In the genomic region with DNA sequence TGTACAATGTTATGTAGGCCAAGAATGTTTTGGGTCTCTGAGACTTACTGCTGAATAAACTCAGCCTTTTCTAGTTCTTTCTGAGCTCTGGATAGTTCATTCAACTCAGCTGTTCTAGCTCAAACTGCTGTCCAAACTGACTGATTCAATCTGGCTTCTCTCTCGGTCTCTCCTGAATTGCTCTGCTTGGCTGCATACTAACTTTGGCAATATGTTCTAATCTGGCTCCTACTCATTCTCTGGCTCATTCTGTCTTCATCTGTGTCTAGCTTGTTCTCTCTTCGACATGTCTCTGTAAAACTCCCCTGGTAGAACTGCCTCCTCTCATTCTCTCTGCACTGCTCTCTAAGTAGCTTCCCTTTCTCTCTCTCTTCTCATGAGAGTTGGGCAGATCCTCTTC, we compare ENCODE assay signal across 15 mouse cellular contexts.
DNase-seq lines count a peak whose midpoint lies in the region.
"Had no signal": no experiment of that assay in that cellular context is flagged by ENCODE, and none has a peak within 500 bp of the region (broad histone marks: within the 10 kb centered on the region; RNA-seq: fewer than 3 reads in every experiment).

No protein-coding gene starts in this region.

- intact Hi-C loops in heart, postnatal 10 days (cut with DNase I) = no loop called here

- DNase-seq in heart, adult 11 months = peak; percentile 8
- DNase-seq in heart, postnatal 10 days = no peak
- DNase-seq in 3T3-L1 (ENCODE audit: low read depth, low spot score) = peak; percentile 11
- no peak for DNase-seq in thymus, adult 18-20 months
- DNase-seq: adrenal gland, adult 2 months; adrenal gland, adult 8-10 months; adrenal gland, postnatal 10 days; adrenal gland, postnatal 14 days; adrenal gland, postnatal 25 days; adrenal gland, postnatal 36 days; B cell, adult 2 months; cerebellum, adult 11 months; cerebellum, adult 11-12 months; cerebellum, adult 18-20 months; cerebellum, adult 2 months had no signal

Comparison
In these comparisons a context has a peak if more than half of its experiments do, and no peak if none do; other contexts are left out.
1. DNase-seq: peak in heart, adult 11 months (single experiment) and 3T3-L1 (single experiment); none in heart, postnatal 10 days (0 of 2) and thymus, adult 18-20 months (0 of 2).